Mouse (Mus musculus) forebrain, embryonic 15.5 days (tissue): ENCODE results near the gene Chd3. TPM values are rescaled to one million over a fixed set of nuclear protein-coding genes. Genes with fewer than 3 reads are reported as not detected.

ENCODE experiments used
- ATAC-seq: fragments of 200-750 bp; cut with Nextera tagmentation; replicated peaks from 2 replicates; pipeline ENCODE4 v1.8.0; 2017; ENCODE audit warnings: mild to moderate bottlenecking, moderate TSS enrichment, moderate library complexity
- H3K27ac ChIP-seq: fragments of 300-500 bp; sonication (generic); replicated peaks from 2 replicates; pipeline ENCODE4 v1.5.1; 2015; ENCODE audit warnings: mild to moderate bottlenecking, inconsistent platforms
- H3K27me3 ChIP-seq: fragments of 300-500 bp; sonication (generic); 2 replicates; pipeline ENCODE4 v1.6.1; 2015; ENCODE audit warnings: inconsistent platforms
- H3K36me3 ChIP-seq: fragments of 300-500 bp; sonication (generic); 2 replicates; pipeline ENCODE4 v1.6.1; 2015; ENCODE audit warnings: mild to moderate bottlenecking, inconsistent platforms
- H3K4me1 ChIP-seq: fragments of 300-500 bp; sonication (generic); 2 replicates; pipeline ENCODE4 v1.6.1; 2015; ENCODE audit warnings: inconsistent platforms
- H3K4me2 ChIP-seq: fragments of 300-500 bp; sonication (generic); replicated peaks from 2 replicates; pipeline ENCODE4 v1.6.1; 2015; ENCODE audit warnings: mild to moderate bottlenecking, inconsistent platforms
- H3K4me3 ChIP-seq: fragments of 300-500 bp; sonication (generic); 2 replicates; pipeline ENCODE4 v1.5.1; 2015; ENCODE audit warnings: mild to moderate bottlenecking, inconsistent platforms
- H3K9ac ChIP-seq: fragments of 300-500 bp; sonication (generic); replicated peaks from 2 replicates; pipeline ENCODE4 v1.6.1; 2015; ENCODE audit warnings: mild to moderate bottlenecking, inconsistent platforms
- H3K9me3 ChIP-seq: fragments of 300-500 bp; sonication (generic); 2 replicates; pipeline ENCODE4 v1.6.1; 2016; ENCODE audit warnings: inconsistent platforms
- WGBS: fragments of 180-500 bp; shearing (Covaris S2); methylation state at CpG from one replicate; pipeline ENCODE4 v1.1.7; 2015; ENCODE audit warnings: mixed read lengths; 5-methylcytosine and 5-hydroxymethylcytosine counted together
- polyA plus RNA-seq: library from polyadenylated mRNA; unstranded; fragments of >200 nt; fragmentation: Nextera tagmentation; extraction: Ambion mirVana; gene quantifications from 2 replicates; pipeline ENCODE4 v1.2.1, GENCODE M21; 2015

The Chd3 gene
- polyA plus RNA-seq, 1 experiment from 2014 or later, result 127 TPM

GRCm38 (mm10) chr11:69334796-69335195 lies 34.4 kb downstream of the Chd3 start:
- H3K4me3 ChIP-seq, result no peak overlapping the region
- H3K4me1 ChIP-seq, result peaks cover 20% of the 10 kb centered on the region
- H3K4me2 ChIP-seq, result no peak overlapping the region
- H3K27me3 ChIP-seq, result no peaks in the 10 kb centered on the region
- H3K27ac ChIP-seq, result no peak overlapping the region
- WGBS, result 63% methylated on average over 4 of the region's 4 CpGs
- ATAC-seq, result no peak
- no peaks in the 10 kb centered on the region for H3K9me3 ChIP-seq
- no peak overlapping the region for H3K9ac ChIP-seq
- H3K36me3 ChIP-seq, result no peaks in the 10 kb centered on the region

DNA sequence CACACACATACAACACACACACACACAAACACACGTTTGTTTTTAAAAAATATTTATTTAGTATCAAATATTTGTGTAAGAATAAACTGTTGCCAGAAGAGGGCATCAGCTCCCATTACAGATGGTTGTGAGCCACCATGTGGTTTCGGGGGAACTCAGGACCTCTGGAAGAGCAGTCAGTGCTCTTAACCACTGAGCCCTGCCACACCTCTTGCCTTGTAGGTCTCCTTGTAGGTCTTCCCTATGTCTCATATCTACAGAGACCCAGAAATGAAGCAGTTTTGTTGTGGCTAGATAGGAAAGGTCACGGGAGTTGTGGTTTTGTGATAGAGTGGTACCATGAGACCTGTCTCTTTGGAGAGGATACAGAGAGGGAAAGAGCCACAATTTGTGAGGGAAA lies 35.3 kb downstream of the Chd3 start:
- WGBS, result 67% methylated on average over 3 of the region's 3 CpGs
- Histone ChIP-seq H3K27me3 (no peaks in the 10 kb centered on the region), H3K4me2 (no peak overlapping the region), H3K27ac (no peak overlapping the region), H3K9ac (no peak overlapping the region), H3K9me3 (no peaks in the 10 kb centered on the region), H3K4me1 (peaks cover 16% of the 10 kb centered on the region), H3K36me3 (no peaks in the 10 kb centered on the region), H3K4me3 (no peak overlapping the region)
- ATAC-seq, result no peak

GRCm38 (mm10) chr11:69332713-69333253 lies 36.4 kb downstream of the Chd3 start:
- Histone ChIP-seq H3K27ac (peak overlapping the region; percentile 74), H3K27me3 (no peaks in the 10 kb centered on the region), H3K4me3 (peak overlapping the region; percentile 47), H3K4me2 (peak overlapping the region; percentile 62), H3K36me3 (no peaks in the 10 kb centered on the region), H3K9me3 (no peaks in the 10 kb centered on the region), H3K9ac (peak overlapping the region; percentile 67; the same call in 1 of the 2 replicates), H3K4me1 (peaks cover 16% of the 10 kb centered on the region)
- ATAC-seq, result no peak
- 49% methylated on average over 8 of the region's 8 CpGs for WGBS

DNA sequence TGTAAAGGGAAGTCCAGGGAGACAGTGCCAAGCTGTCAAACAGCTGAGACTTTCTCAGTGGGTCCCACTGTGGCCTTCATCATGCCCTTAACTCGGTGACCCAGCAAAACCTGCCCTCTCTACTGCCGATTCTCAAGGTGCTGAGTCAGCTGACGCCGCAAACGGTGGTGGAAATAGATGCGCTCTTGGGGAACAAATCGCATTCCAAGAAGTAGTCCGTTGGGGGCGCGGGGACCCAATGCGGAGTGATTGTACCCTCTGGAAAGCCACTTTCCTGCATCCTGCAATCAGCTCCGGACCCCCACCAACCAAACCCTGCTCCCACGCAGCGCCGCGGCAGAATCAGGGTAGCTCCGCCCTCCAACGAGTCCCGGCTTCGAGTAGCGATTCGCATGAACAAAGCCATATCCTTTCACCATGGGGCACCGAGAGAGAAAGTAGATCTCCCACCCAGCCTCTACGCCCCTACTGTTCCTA lies 37.2 kb downstream of the Chd3 start:
- Histone ChIP-seq H3K4me1 (peaks cover 20% of the 10 kb centered on the region), H3K27me3 (peaks cover 5% of the 10 kb centered on the region; the same call in 1 of the 2 replicates), H3K4me2 (peak overlapping the region; percentile 62), H3K27ac (peak overlapping the region; percentile 74), H3K36me3 (no peaks in the 10 kb centered on the region), H3K4me3 (peak overlapping the region; percentile 47), H3K9me3 (no peaks in the 10 kb centered on the region), H3K9ac (peak overlapping the region; percentile 67)
- WGBS, result 2% methylated on average over 24 of the region's 24 CpGs
- peak; percentile 80 for ATAC-seq

- WGBS, result 90% methylated on average over 6 of the region's 6 CpGs
- Histone ChIP-seq H3K9me3 (no peaks in the 10 kb centered on the region), H3K27ac (peak overlapping the region; percentile 74; the same call in 1 of the 2 replicates), H3K4me3 (0 out of 2 replicates have a peak overlapping the region, but pooled peaks have one; percentile 47), H3K27me3 (peaks cover 6% of the 10 kb centered on the region; the same call in 1 of the 2 replicates), H3K9ac (no peak overlapping the region), H3K4me2 (peak overlapping the region; percentile 62), H3K36me3 (no peaks in the 10 kb centered on the region), H3K4me1 (peaks cover 27% of the 10 kb centered on the region)
- ATAC-seq, result no peak
Observed at GRCm38 (mm10) chr11:69331152-69331551, 38.1 kb downstream of the Chd3 start.

DNA sequence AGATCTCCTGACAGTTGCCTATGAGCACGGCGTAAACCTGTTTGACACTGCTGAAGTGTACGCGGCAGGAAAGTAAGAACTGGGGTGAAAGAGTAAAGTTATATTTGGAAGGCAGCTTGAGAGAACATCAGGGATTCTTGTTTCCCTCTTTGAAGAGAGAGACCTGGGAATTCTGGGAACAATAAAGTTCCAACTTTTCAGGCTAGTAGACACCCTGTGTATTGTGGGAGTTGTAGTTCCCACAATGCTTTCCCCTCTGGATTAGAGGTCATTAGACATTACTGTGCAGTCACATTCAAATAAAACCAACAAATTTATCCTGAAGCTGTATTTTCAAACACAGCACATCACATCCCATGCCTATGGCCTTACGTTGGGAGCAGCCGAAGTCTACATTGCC lies 40.7 kb downstream of the Chd3 start:
- peaks cover 6% of the 10 kb centered on the region; the same call in 1 of the 2 replicates for H3K27me3 ChIP-seq
- H3K36me3 ChIP-seq, result no peaks in the 10 kb centered on the region
- no peak overlapping the region for H3K4me3 ChIP-seq
- H3K9ac ChIP-seq, result no peak overlapping the region
- ATAC-seq, result no peak
- 95% methylated on average over 6 of the region's 6 CpGs for WGBS
- no peak overlapping the region for H3K27ac ChIP-seq
- peaks cover 47% of the 10 kb centered on the region for H3K4me1 ChIP-seq
- no peak overlapping the region for H3K4me2 ChIP-seq
- no peaks in the 10 kb centered on the region for H3K9me3 ChIP-seq

DNA sequence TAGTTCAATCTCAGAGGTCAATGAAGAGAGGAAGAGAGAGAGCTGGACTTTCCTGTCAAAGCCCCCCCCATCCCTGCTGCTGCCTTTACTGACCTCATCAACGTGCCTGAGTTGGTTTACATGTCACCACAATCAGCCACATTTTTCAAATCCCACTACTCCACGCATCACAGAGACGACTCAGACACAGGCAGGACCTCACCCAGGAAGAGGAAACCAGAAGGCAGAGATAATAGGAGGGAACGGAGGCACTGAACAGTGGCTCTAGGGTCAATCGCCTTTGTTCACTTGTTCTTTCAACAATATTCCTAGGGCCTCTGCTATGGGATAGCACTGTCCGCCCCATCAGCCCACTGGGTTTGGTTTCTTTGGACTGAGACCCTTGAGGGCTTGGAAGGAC lies 41.6 kb downstream of the Chd3 start:
- Histone ChIP-seq H3K4me1 (peaks cover 51% of the 10 kb centered on the region), H3K36me3 (no peaks in the 10 kb centered on the region), H3K4me3 (no peak overlapping the region), H3K9ac (no peak overlapping the region), H3K4me2 (no peak overlapping the region), H3K27me3 (peaks cover 6% of the 10 kb centered on the region; the same call in 1 of the 2 replicates), H3K9me3 (no peaks in the 10 kb centered on the region), H3K27ac (no peak overlapping the region)
- WGBS, result 59% methylated on average over 6 of the region's 6 CpGs
- ATAC-seq, result no peak

- H3K9ac ChIP-seq, result no peak overlapping the region; the same call in 1 of the 2 replicates
- H3K4me1 ChIP-seq, result peaks cover 51% of the 10 kb centered on the region
Observed at GRCm38 (mm10) chr11:69327157-69327442, 42.1 kb downstream of the Chd3 start.

GRCm38 (mm10) chr11:69326408-69327156 lies 42.6 kb downstream of the Chd3 start:
- Histone ChIP-seq H3K36me3 (no peaks in the 10 kb centered on the region), H3K9ac (peak overlapping the region; percentile 67), H3K9me3 (no peaks in the 10 kb centered on the region), H3K4me3 (peak overlapping the region; percentile 53), H3K27me3 (peaks cover 6% of the 10 kb centered on the region; the same call in 1 of the 2 replicates), H3K4me1 (peaks cover 53% of the 10 kb centered on the region), H3K27ac (0 out of 2 replicates have a peak overlapping the region, but pooled peaks have one; percentile 36), H3K4me2 (peak overlapping the region; percentile 85)
- ATAC-seq, result no peak
- WGBS, result under 1% methylated on average over 45 of the region's 45 CpGs

More at GRCm38 (mm10) chr11:69327157-69327442, 42.1 kb downstream of the Chd3 start:
- Histone ChIP-seq H3K27ac (no peak overlapping the region), H3K4me2 (peak overlapping the region; percentile 85), H3K27me3 (peaks cover 6% of the 10 kb centered on the region; the same call in 1 of the 2 replicates), H3K4me3 (peak overlapping the region; percentile 53; the same call in 1 of the 2 replicates), H3K36me3 (no peaks in the 10 kb centered on the region), H3K9me3 (no peaks in the 10 kb centered on the region)
- WGBS, result 15% methylated on average over 9 of the region's 9 CpGs
- no peak for ATAC-seq

DNA sequence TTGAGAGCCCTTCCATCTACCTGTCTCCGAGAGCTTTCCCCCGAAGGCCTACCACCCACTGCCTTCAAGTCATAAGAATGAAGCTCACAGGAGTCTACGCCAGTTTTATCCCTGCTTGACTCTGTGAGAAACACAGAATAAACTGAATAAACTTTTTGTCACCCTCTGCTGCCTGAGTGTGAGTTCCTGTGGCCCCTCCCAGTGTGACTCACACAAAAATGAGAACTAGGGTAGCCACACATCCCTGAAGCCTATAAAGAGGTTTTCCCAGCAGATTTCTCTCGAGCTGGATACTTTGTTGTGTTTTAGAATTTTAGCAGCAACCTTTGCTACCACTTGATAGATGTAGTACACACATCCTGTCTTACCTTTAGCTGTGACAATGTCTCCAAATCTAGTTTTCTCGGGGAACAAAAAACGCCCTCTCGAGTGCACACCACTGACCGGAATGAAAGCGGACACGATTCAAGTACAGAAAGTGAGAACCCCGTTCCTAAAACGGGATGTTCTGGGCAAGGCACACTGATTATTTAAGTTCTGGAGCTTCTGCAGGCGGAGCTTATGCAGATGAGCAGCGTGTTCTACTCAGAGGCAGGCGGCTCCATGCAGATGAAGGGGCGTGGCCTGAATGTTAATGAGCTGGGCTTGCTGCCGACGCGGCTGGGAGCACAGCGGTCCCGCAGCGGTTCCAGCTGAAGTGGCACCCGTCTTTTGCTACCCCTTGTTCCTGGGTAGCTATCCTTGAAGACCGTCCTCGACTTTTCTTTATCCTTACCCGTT lies 43.4 kb downstream of the Chd3 start, which contains the start of gene Kcnab3:
Gene Kcnab3, plus strand, starts transcription at position 631 of the 780 bp plus-strand sequence.
- Histone ChIP-seq H3K36me3 (no peaks in the 10 kb centered on the region), H3K9ac (peak within 1 kb of the TSS; percentile 67), H3K27ac (peak within 1 kb of the TSS; percentile 36; the same call in 1 of the 2 replicates), H3K4me1 (peaks cover 49% of the 10 kb centered on the region), H3K4me3 (peak within 1 kb of the TSS; percentile 53), H3K4me2 (peak within 1 kb of the TSS; percentile 85), H3K27me3 (peaks cover 6% of the 10 kb centered on the region; the same call in 1 of the 2 replicates), H3K9me3 (no peaks in the 10 kb centered on the region)
- 10% methylated on average over 26 of the region's 26 CpGs for WGBS
- ATAC-seq, result peak; percentile 23; the same call in 1 of the 2 replicates

- peaks cover 49% of the 10 kb centered on the region for H3K4me1 ChIP-seq
- ATAC-seq, result no peak
- no peaks in the 10 kb centered on the region for H3K36me3 ChIP-seq
- H3K9me3 ChIP-seq, result no peaks in the 10 kb centered on the region
- H3K27ac ChIP-seq, result no peak overlapping the region
- H3K9ac ChIP-seq, result 0 out of 2 replicates have a peak overlapping the region, but pooled peaks have one; percentile 72
- WGBS, result 86% methylated on average over 6 of the region's 6 CpGs
- H3K4me2 ChIP-seq, result peak overlapping the region; percentile 78
- peaks cover 6% of the 10 kb centered on the region; the same call in 1 of the 2 replicates for H3K27me3 ChIP-seq
- H3K4me3 ChIP-seq, result peak overlapping the region; percentile 59; the same call in 1 of the 2 replicates
Observed at GRCm38 (mm10) chr11:69324749-69325148, 44.5 kb downstream of the Chd3 start.
